Mouse (Mus musculus): ENCODE measurements at regions not wholly inside any gene's neighbourhood (a gene's known extent, or its start where the extent isn't known, plus 50 kb on each side); places are given as distances from the start of the nearest gene placed in this dataset.

- no peak for DNase-seq (ENCODE audit: low spot score in 2 of 2)
Measured at GRCm38 (mm10) chr12:109951884-109952456, 326.9 kb upstream of the Dio3 start.

GRCm38 (mm10) chr12:109952933-109953332 is 325.9 kb upstream of the Dio3 start:
- DNase-seq (ENCODE audit: low spot score in 2 of 2) = no peak

- DNase-seq (ENCODE audit: low spot score in 2 of 2) = no peak
Measured at GRCm38 (mm10) chr12:109957305-109957704, 321.6 kb upstream of the Dio3 start.

GRCm38 (mm10) chr12:109958357-109959085 is 320.3 kb upstream of the Dio3 start:
- DNase-seq (ENCODE audit: low spot score in 2 of 2) = peak; percentile 44 to 52

GRCm38 (mm10) chr12:109966776-109967175 is 312.1 kb upstream of the Dio3 start:
- no peak for DNase-seq (ENCODE audit: low spot score in 2 of 2)

- no peak for DNase-seq (ENCODE audit: low spot score in 2 of 2)
Measured at GRCm38 (mm10) chr12:109968303-109968702, 310.6 kb upstream of the Dio3 start.

- DNase-seq (ENCODE audit: low spot score in 2 of 2) = no peak
Measured at GRCm38 (mm10) chr12:109971508-109971907, 307.4 kb upstream of the Dio3 start.

- no peak for DNase-seq (ENCODE audit: low spot score in 2 of 2)
Measured at GRCm38 (mm10) chr12:109972366-109973015, 306.4 kb upstream of the Dio3 start.

GRCm38 (mm10) chr12:109973598-109973997 is 305.3 kb upstream of the Dio3 start:
- DNase-seq (ENCODE audit: low spot score in 2 of 2) = no peak

GRCm38 (mm10) chr12:109975176-109975972 is 303.5 kb upstream of the Dio3 start:
- no peak for DNase-seq (ENCODE audit: low spot score in 2 of 2)

- DNase-seq (ENCODE audit: low spot score in 2 of 2) = no peak
Measured at GRCm38 (mm10) chr12:109984651-109985050, 294.2 kb upstream of the Dio3 start.

- DNase-seq (ENCODE audit: low spot score in 2 of 2) = no peak
Measured at GRCm38 (mm10) chr12:109993410-109993809, 285.5 kb upstream of the Dio3 start.

GRCm38 (mm10) chr12:110002717-110003116 is 276.2 kb upstream of the Dio3 start:
- DNase-seq (ENCODE audit: low spot score in 2 of 2) = no peak

GRCm38 (mm10) chr12:110009136-110009535 is 269.7 kb upstream of the Dio3 start:
- DNase-seq (ENCODE audit: low spot score in 2 of 2) = no peak

- no peak for DNase-seq (ENCODE audit: low spot score in 2 of 2)
Measured at GRCm38 (mm10) chr12:110020541-110021470, 258.1 kb upstream of the Dio3 start.

GRCm38 (mm10) chr12:110021690-110022089 is 257.2 kb upstream of the Dio3 start:
- no peak for DNase-seq (ENCODE audit: low spot score in 2 of 2)

GRCm38 (mm10) chr12:110022631-110023030 is 256.2 kb upstream of the Dio3 start:
- DNase-seq (ENCODE audit: low spot score in 2 of 2) = no peak

- no peak for DNase-seq (ENCODE audit: low spot score in 2 of 2)
Measured at GRCm38 (mm10) chr12:110023192-110024101, 255.4 kb upstream of the Dio3 start.

- DNase-seq (ENCODE audit: low spot score in 2 of 2) = no peak
Measured at GRCm38 (mm10) chr12:110024295-110024694, 254.6 kb upstream of the Dio3 start.

- no peak for DNase-seq (ENCODE audit: low spot score in 2 of 2)
Measured at GRCm38 (mm10) chr12:110025171-110025570, 253.7 kb upstream of the Dio3 start.

Data from urinary bladder, adult 18-20 months (tissue).